ENCODE assay signal across 9 mouse cellular contexts in genomic region chr5:134385106-134385505, GRCm38 (mm10).
DNase-seq lines count a peak whose midpoint lies in the region; ATAC-seq and TF ChIP-seq lines count a peak whose summit lies in the region.
"Had no signal": no experiment of that assay in that cellular context is flagged by ENCODE, and none has a peak within 500 bp of the region (broad histone marks: within the 10 kb centered on the region; RNA-seq: fewer than 3 reads in every experiment).

No protein-coding gene starts in this region.

- H3K4me1 ChIP-seq in forebrain, postnatal 0 days (ENCODE audit: insufficient read depth): no peaks in the 10 kb centered on the region
- H3K4me1 ChIP-seq in forebrain, embryonic 12.5 days: no peaks in the 10 kb centered on the region
- H3K4me1 ChIP-seq: limb, embryonic 15.5 days had no signal

- no peak for ATAC-seq in forebrain, postnatal 0 days
- no peak for ATAC-seq in forebrain, embryonic 12.5 days (ENCODE audit: low FRiP score)

- TF ChIP-seq CTCF in forebrain, postnatal 0 days (IDR thresholded peaks at IDR 0.05; ENCODE audit: low read depth): peak; percentile 88

- no peaks in the 10 kb centered on the region for H3K27me3 ChIP-seq in forebrain, postnatal 0 days (ENCODE audit: insufficient read depth, low read length)
- H3K27me3 ChIP-seq in forebrain, embryonic 12.5 days: no peaks in the 10 kb centered on the region
- H3K27me3 ChIP-seq: limb, embryonic 15.5 days had no signal

- peak; percentile 80 for DNase-seq in forebrain, postnatal 0 days
- DNase-seq in MN1 (ENCODE audit: low spot score): peak; percentile 81
- DNase-seq in cerebellum, adult 9-10 months: peak; percentile 78
- peak; percentile 62 to 64 for DNase-seq in gastrocnemius, postnatal 36 days
- DNase-seq in layer of hippocampus, adult 9-11 months: peak; percentile 34
- DNase-seq in lung, postnatal 4 days: peak; percentile 55 to 80
- DNase-seq in spleen, postnatal 14 days (ENCODE audit: low spot score in 2 of 2): peak; percentile 41 to 65

- no peaks in the 10 kb centered on the region for H3K9me3 ChIP-seq in forebrain, postnatal 0 days (ENCODE audit: low read length)
- H3K9me3 ChIP-seq in forebrain, embryonic 12.5 days: no peaks in the 10 kb centered on the region
- H3K9me3 ChIP-seq: limb, embryonic 15.5 days had no signal

- intact Hi-C loops in gastrocnemius, postnatal 36 days (cut with DNase I): loop anchor here (2.0 kb wide), 1 partner anchor 102 kb away; no protein-coding TSS in a partner anchor

- H3K9ac ChIP-seq in forebrain, postnatal 0 days: no peak overlapping the region
- H3K9ac ChIP-seq in forebrain, embryonic 12.5 days: no peak overlapping the region
- H3K9ac ChIP-seq: limb, embryonic 15.5 days had no signal

- no peak overlapping the region for H3K4me3 ChIP-seq in forebrain, postnatal 0 days (ENCODE audit: low read depth, low read length)
- no peak overlapping the region for H3K4me3 ChIP-seq in forebrain, embryonic 12.5 days (replicated peaks)
- H3K4me3 ChIP-seq: limb, embryonic 15.5 days had no signal

- H3K4me2 ChIP-seq in forebrain, postnatal 0 days (ENCODE audit: low read depth): no peak overlapping the region
- H3K4me2 ChIP-seq in forebrain, embryonic 12.5 days: no peak overlapping the region
- H3K4me2 ChIP-seq: limb, embryonic 15.5 days had no signal

- 70% methylated on average over 2 of the region's 2 CpGs for WGBS in forebrain, postnatal 0 days
- 75% methylated on average over 2 of the region's 2 CpGs for WGBS in forebrain, embryonic 12.5 days

- peaks cover 89% of the 10 kb centered on the region for H3K36me3 ChIP-seq in forebrain, postnatal 0 days (ENCODE audit: insufficient read depth)
- peaks cover 84% of the 10 kb centered on the region for H3K36me3 ChIP-seq in forebrain, embryonic 12.5 days (replicated peaks)

- H3K27ac ChIP-seq in forebrain, postnatal 0 days (ENCODE audit: low read depth, low read length): no peak overlapping the region
- no peak overlapping the region for H3K27ac ChIP-seq in forebrain, embryonic 12.5 days
- H3K27ac ChIP-seq: limb, embryonic 15.5 days had no signal
